Mouse (Mus musculus): ENCODE results near the gene Krt75. TPM values are rescaled to one million over a fixed set of nuclear protein-coding genes. Genes with fewer than 3 reads are reported as not detected.

Krt75 gene
- not detected for total RNA-seq (2021)
- long read RNA-seq, experiment 1: 0 reads
- long read RNA-seq, experiment 2: 0 reads

DNA sequence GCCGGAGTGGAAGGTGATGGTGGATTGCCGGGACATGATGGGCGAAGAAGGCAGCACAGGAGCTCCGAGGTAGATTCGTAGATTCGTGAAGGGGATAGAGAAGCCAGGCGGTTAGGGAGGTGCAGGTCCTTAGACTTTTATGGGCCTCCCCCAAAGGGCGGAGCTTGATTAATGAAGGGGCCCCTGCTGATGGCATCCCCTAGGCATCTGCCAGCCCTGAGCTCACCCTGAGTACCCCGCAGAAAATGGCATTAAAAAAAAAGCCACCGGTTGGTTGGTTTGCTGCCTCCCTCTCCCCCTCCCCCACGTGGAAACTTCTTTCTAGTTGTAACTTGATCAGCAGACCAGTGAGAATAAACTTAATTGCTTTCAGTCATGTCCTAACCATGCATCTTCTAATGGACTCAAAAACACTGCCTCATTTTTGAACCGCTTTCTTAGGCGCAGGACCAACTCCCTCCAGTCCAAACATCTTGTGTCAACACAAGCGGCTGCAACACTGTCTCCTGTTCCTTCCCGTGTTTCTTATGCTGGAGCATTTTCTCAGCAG is at the start of gene Krt75:
TSS of gene Krt75 (minus strand) at position 109 of the 550 bp plus-strand sequence.
- TF ChIP-seq CTCF (IDR thresholded peaks at IDR 0.05): no peak
- intact Hi-C loops (cut with DNase I): no loop called here
- no peak within 1 kb of the TSS for H3K27ac ChIP-seq
- no peak for DNase-seq (ENCODE audit: extremely low spot score in 1 of 2, low spot score in 2 of 2)
- H3K4me3 ChIP-seq: no peak within 1 kb of the TSS

DNA sequence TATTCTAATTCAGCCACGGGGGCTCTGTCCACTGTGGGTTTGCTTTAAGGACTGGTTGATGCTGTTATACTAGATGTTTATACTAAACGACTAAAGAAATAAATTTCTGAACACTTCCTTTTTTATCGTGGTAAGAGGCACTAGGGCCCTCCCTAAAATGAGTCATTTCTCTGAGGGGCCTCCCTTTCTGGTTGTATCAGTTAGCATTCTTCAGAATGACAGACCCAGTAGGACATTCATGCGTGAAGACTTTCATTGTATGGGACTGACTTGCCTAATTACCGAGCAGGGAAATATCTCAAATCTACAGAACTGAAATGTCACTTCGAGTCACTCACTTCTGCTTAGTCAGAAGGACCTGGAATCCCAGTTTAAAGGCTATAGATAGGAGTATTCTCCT is 25.4 kb upstream of the Krt75 start:
- Histone ChIP-seq H3K27ac (no peak overlapping the region), H3K4me3 (no peak overlapping the region)
- intact Hi-C loops (cut with DNase I): no loop called here
- DNase-seq (ENCODE audit: extremely low spot score in 1 of 2, low spot score in 2 of 2): no peak
- no peak for TF ChIP-seq CTCF (IDR thresholded peaks at IDR 0.05)

DNA sequence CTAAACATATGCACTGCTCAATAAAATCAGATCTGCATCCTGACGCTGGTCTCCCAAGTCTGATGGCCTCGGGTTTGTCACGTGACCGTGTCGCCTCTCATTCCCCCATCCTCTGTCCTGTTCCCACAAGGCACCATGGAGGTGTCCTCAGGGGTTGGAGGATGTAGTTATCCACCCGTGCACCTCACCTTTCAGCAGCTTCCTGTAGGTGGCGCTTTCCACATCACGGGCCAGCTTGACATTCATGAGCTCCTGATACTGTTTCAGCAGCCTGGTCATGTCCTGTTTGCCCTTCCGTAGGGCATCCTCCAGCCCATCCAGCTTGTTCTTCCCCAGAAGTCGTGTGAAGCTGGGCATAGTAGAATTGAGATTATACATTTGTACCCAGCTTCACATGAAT is 14.5 kb upstream of the Krt75 start:
- intact Hi-C loops (cut with DNase I): no loop called here
- Histone ChIP-seq H3K4me3 (no peak overlapping the region), H3K27ac (no peak overlapping the region)
- no peak for DNase-seq (ENCODE audit: extremely low spot score in 1 of 2, low spot score in 2 of 2)
- TF ChIP-seq CTCF (IDR thresholded peaks at IDR 0.05): no peak; the same call in 1 of the 2 replicates

DNA sequence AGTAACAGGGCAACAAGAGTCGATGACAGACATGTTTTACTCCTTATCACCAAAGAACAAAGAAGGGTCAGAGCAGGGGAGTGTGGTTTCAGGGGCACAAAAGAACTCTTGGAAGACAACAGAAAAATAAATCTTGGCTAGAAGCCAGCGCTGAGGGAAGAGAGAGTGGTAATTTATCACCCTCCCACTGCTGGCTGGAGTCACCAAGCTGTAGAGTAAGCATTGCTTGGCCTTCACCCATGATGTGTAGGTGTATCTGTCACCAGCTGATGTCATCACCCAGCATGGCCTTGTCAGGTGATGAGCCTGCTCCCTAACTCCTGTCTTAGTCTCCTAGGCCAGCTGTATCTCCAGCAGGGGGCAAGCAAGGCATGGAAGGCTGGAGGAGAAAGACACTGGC is 10.8 kb upstream of the Krt75 start:
- Histone ChIP-seq H3K27ac (no peak overlapping the region), H3K4me3 (no peak overlapping the region)
- TF ChIP-seq CTCF (IDR thresholded peaks at IDR 0.05): no peak; the same call in 1 of the 2 replicates
- DNase-seq (ENCODE audit: extremely low spot score in 1 of 2, low spot score in 2 of 2): no peak
- intact Hi-C loops (cut with DNase I): no loop called here

DNA sequence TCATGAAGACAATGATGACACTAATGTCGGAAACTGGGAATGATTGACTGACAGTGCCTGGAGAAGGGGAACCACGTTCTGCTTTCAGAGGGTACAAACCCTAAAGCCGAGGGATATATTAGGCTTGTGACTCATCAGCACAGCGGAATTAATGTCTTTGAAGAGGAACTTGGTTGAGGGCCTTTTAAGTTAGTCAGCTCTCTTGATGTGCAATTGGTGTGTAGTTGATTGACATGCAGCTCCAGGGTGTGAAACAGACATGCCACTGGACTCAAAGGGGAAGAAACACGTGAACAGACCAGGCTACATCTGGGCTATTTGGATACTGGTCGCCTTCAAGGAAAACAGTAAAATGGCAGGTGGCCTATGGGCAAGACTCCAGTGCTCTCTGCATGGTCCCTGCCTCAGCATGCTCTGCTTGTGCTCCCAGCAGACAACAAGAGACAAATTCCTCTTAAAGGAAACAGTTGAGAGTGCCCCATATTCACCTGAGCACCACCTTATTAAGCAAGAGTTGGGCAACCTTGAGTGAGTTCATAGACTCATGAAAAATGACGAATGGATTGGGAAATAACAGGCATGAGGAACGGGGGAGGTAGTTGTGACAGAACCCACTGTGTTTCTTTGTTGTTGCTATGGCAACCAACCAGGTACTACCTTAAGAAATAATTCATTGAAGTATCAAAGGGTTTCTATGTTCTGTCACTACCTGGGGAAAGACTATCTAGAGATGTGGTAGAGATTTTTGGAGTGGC is 9.7 kb upstream of the Krt75 start:
- intact Hi-C loops (cut with DNase I): no loop called here
- H3K27ac ChIP-seq: no peak overlapping the region
- DNase-seq (ENCODE audit: extremely low spot score in 1 of 2, low spot score in 2 of 2): no peak
- no peak for TF ChIP-seq CTCF (IDR thresholded peaks at IDR 0.05)
- H3K4me3 ChIP-seq: no peak overlapping the region

DNA sequence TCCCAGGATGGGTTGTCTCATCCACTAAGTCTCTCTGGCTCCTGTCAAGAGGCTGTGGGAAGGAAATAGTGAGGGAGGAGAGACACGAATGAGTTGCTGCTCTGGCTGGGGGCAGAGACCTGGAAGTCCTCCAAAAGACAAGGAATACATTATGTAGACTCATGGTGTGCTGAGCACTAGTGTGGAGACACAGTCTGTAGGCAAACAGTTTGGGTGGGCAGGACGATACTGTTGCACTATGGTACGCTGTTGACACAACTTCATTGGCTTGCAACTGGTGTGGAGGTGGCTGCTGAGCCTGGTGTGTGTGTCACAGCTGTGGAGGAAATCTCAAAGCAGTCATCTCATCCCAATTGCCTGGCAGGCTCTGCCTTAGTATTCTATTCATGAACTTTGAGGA is 8.0 kb upstream of the Krt75 start:
- intact Hi-C loops (cut with DNase I): no loop called here
- Histone ChIP-seq H3K4me3 (no peak overlapping the region), H3K27ac (no peak overlapping the region)
- TF ChIP-seq CTCF (IDR thresholded peaks at IDR 0.05): no peak
- DNase-seq (ENCODE audit: extremely low spot score in 1 of 2, low spot score in 2 of 2): no peak

DNA sequence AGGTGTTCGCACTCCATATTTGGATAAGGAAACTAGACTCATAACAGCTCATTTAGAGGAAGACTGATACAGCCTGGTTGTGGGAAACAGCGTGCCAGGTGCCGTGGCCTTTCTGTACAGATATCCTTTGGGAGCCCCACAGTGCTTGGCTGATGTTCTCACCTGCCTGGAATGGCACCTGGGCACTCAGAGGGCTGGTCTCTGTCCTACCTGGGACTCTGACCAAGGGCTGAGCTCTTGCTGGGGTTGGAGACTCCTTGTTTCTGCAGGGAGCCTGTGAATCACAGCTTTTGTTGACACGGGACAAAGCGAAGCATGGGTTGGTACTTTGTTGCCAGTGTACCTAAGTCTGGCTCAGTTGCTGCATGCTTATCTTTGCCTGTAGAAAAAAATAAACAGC is 1.8 kb upstream of the Krt75 start:
- DNase-seq (ENCODE audit: extremely low spot score in 1 of 2, low spot score in 2 of 2): no peak
- Histone ChIP-seq H3K4me3 (no peak overlapping the region), H3K27ac (no peak overlapping the region)
- intact Hi-C loops (cut with DNase I): no loop called here
- TF ChIP-seq CTCF (IDR thresholded peaks at IDR 0.05): no peak

DNA sequence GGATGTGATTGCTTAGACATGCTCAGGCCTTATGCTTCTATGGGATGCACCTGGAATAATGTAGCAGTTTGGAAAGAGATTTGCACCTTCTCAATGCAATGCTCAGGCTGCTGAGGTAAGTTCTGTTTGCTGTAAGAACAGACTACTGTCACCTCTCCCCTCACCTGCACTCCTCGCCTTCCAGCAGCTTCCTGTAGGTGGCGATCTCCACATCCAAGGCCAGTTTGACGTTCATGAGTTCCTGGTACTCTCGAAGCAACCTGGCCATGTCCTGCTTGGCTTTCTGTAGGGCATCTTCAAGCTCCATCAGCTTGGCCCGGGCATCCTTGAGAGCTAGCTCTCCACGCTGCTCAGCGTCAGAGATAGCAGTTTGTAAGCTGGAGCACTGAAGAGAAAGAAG is 5.9 kb downstream of the Krt75 start:
- TF ChIP-seq CTCF (IDR thresholded peaks at IDR 0.05): peak; percentile 26; the same call in 1 of the 2 replicates
- intact Hi-C loops (cut with DNase I): no loop called here

DNA sequence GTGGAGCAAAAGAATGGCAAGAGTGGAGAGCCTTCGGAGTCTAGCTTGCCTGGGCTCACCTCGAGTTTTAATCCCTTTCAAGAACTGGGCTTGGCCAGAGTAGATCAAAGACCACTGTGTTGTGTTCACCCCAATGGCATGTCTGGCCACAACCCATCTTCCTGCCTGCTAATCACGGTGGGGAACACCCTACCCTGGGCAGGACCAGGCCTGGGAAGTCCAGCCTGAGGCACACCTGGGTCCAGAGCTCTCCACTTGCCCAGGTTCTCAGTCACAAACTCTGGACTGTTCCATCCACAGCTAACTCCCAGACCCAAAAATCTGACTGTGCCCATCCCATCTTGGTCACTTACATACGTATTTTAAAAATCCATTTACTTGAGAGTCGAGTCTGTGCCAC is 10.9 kb downstream of the Krt75 start, which contains the start of gene Krt90:
TSS of gene Krt90 (minus strand) at position 101 of the 400 bp plus-strand sequence.
- H3K27ac ChIP-seq: no peak within 1 kb of the TSS
- TF ChIP-seq CTCF (IDR thresholded peaks at IDR 0.05): no peak
- no peak for DNase-seq (ENCODE audit: extremely low spot score in 1 of 2, low spot score in 2 of 2)
- intact Hi-C loops (cut with DNase I): no loop called here
- H3K4me3 ChIP-seq: no peak within 1 kb of the TSS

More for the DNA sequence above, 5.9 kb downstream of the Krt75 start:
- no peak overlapping the region for H3K27ac ChIP-seq
- H3K4me3 ChIP-seq: no peak overlapping the region
- DNase-seq (ENCODE audit: extremely low spot score in 1 of 2, low spot score in 2 of 2): no peak

DNA sequence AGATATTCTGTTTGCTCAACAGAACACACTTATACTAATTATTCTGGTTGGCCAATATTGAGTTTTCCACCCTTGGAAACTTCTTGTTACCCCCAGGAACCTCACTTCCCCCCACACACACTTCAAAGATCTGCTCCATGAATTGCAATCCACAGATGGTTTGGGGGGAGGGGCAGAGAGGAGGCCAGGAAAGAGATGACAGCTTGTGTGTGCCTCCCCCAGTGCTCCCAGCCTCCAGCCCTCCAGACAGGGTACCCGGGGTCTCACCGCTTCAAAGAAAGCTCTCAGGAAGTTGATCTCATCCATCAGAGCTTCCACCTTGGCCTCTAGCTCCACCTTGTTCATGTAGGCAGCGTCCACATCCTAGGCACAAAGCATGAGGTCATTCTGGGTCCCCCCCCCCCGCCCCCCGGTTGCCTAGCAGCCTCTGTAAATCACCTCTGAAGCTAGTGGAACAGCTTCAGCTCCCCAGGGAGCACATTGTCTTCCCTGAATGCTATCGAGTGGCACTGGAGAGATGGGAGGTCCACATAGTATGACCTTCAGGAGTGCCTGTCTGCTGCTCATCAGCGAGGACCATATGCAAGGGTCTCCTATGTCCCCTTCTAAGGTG is 15.6 kb downstream of the Krt75 start:
- Histone ChIP-seq H3K27ac (no peak overlapping the region), H3K4me3 (no peak overlapping the region)
- DNase-seq (ENCODE audit: extremely low spot score in 1 of 2, low spot score in 2 of 2): no peak
- intact Hi-C loops (cut with DNase I): no loop called here
- TF ChIP-seq CTCF (IDR thresholded peaks at IDR 0.05): no peak

DNA sequence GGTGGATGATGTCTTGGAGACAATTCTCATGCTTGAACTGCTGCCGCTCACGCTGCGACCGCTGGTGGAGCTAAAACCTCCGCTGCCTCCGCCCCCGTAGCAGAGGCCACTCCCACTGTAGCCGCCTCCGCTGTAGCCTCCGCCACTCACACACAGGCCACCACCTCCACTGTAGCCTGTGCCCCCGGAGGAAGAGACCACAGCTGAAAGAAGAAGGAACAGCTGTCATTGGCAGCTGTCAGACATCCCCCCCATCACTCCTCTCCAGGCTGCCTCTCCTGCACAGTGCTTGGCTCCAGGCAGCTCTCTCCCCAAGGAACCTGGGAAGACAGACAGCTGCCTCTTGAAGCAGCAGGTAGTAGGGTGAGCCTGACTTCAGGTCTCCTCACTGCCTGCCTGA is 20.5 kb downstream of the Krt75 start:
- peak; percentile 16 to 25 for DNase-seq (ENCODE audit: extremely low spot score in 1 of 2, low spot score in 2 of 2)
- H3K4me3 ChIP-seq: no peak overlapping the region
- no peak; the same call in 1 of the 2 replicates for TF ChIP-seq CTCF (IDR thresholded peaks at IDR 0.05)

DNA sequence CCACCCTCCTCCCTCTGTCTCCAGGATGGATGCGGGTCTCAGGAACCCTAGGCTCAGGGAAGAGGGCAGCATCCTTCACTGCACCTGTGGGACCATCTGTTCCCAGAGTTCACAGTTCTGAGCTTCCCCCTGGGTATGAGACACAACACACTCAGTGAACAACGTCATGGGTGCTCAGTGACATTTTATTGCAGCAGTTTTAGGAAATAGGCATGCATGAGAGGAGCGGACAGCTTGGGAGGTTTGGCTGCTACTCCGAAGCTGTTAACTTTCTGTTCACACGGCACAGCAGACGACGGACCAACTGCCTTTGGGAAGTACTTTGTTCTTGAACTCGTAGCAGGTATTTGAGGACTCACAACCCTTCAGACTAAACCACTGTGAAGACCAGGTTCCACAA is 21.5 kb downstream of the Krt75 start:
- no peak for TF ChIP-seq CTCF (IDR thresholded peaks at IDR 0.05)
- Histone ChIP-seq H3K4me3 (no peak overlapping the region), H3K27ac (no peak overlapping the region)
- no peak for DNase-seq (ENCODE audit: extremely low spot score in 1 of 2, low spot score in 2 of 2)
- intact Hi-C loops (cut with DNase I): no loop called here

More for the DNA sequence above, 20.5 kb downstream of the Krt75 start:
- intact Hi-C loops (cut with DNase I): no loop called here
- no peak overlapping the region for H3K27ac ChIP-seq

Measured in left cerebral cortex, adult 2 months (tissue).